Mouse (Mus musculus): ENCODE measurements at regions not wholly inside any gene's neighbourhood (a gene's known extent, or its start where the extent isn't known, plus 50 kb on each side); places are given as distances from the start of the nearest gene placed in this dataset.

DNA sequence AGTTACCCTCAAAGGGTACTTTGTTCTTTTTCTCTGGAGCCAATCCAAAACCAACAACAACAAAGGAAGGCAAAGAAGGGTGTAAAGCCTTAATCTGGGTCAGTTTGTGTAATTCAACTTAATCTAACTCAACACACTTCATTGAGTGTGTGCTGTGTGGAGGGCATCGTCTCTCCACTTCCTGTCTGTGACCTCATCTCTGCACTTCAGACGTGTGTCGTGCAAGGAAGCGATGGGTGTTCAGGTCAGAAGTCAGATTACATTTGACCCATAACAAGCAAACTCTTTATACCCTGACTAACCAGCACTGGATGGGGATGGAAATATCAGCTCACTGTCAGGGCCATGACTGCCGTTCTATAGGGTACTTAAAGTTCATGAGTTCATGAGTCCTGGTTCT is 138.0 kb upstream of the Sox5 start:
- TF ChIP-seq TCF3 (IDR thresholded peaks at IDR 0.05; ENCODE audit: insufficient read length, low read depth): no peak
- no peak for TF ChIP-seq POLR2AphosphoS2 (IDR thresholded peaks at IDR 0.05; ENCODE audit: insufficient read length, low read depth)

DNA sequence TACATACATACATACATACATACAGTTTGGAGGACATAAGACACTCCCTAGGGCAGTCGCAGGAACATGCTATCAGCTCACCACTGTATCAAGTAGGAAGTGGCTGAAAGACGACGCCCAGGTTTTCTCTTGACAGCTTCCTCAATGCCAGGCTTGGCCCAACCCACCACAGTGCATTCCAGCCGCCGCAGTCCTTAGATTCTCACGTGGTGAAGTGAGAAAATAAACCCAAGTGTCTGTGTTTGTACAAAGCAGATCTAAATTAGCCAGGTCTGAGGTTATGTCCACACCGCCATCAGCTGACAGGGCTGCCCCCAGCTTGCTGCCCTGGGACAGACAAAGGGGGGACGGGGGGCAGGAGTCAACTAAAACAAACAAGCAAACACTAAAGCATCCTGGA is 135.4 kb upstream of the Sox5 start:
- Histone ChIP-seq H3K4me2 (ENCODE audit: low read depth) (no peak overlapping the region), H3K4me3 (no peak overlapping the region), H3K79me2 (ENCODE audit: control insufficient read depth, insufficient read depth) (no peaks in the 10 kb centered on the region), H3K36me3 (ENCODE audit: control insufficient read depth, insufficient read depth) (no peaks in the 10 kb centered on the region), H3K27me3 (ENCODE audit: control insufficient read depth, insufficient read depth, insufficient read length) (no peaks in the 10 kb centered on the region), H3ac (ENCODE audit: control insufficient read depth, insufficient read length) (no peak overlapping the region)
- no peak for TF ChIP-seq MYOD1 (IDR thresholded peaks at IDR 0.05; ENCODE audit: control insufficient read depth in 1 of 3, insufficient read length in 2 of 3, low read depth in 2 of 3)
- TF ChIP-seq CEBPB (IDR thresholded peaks at IDR 0.05; ENCODE audit: insufficient read depth, poor library complexity, severe bottlenecking): no peak
- TF ChIP-seq TCF12 (IDR thresholded peaks at IDR 0.05; ENCODE audit: insufficient read depth, poor library complexity, severe bottlenecking): no peak
- TF ChIP-seq SRF (IDR thresholded peaks at IDR 0.05; ENCODE audit: control insufficient read depth, insufficient read length, low read depth): no peak
- TF ChIP-seq TCF3 (IDR thresholded peaks at IDR 0.05; ENCODE audit: insufficient read length, low read depth): no peak
- TF ChIP-seq MAX (IDR thresholded peaks at IDR 0.05; ENCODE audit: low read depth): no peak
- TF ChIP-seq POLR2A (IDR thresholded peaks at IDR 0.05; ENCODE audit: insufficient read length, low read depth): no peak
- TF ChIP-seq E2F4 (IDR thresholded peaks at IDR 0.05; ENCODE audit: insufficient read depth): no peak
- no peak for TF ChIP-seq REST (IDR thresholded peaks at IDR 0.05; ENCODE audit: insufficient read depth, insufficient read length)
- no peak for TF ChIP-seq POLR2AphosphoS2 (IDR thresholded peaks at IDR 0.05; ENCODE audit: insufficient read length, low read depth)
- TF ChIP-seq USF1 (IDR thresholded peaks at IDR 0.05; ENCODE audit: low read depth): no peak
- no peak for TF ChIP-seq MYOG (IDR thresholded peaks at IDR 0.05; ENCODE audit: control insufficient read depth in 1 of 3, insufficient read depth in 1 of 3, insufficient read length in 2 of 3, low read depth in 2 of 3)

More for the DNA sequence above, 138.0 kb upstream of the Sox5 start:
- Histone ChIP-seq H3K36me3 (ENCODE audit: control insufficient read depth, insufficient read depth) (no peaks in the 10 kb centered on the region), H3K27me3 (ENCODE audit: control insufficient read depth, insufficient read depth, insufficient read length) (no peaks in the 10 kb centered on the region), H3K79me2 (ENCODE audit: control insufficient read depth, insufficient read depth) (no peaks in the 10 kb centered on the region), H3ac (ENCODE audit: control insufficient read depth, insufficient read length) (no peak overlapping the region), H3K4me3 (no peak overlapping the region), H3K4me2 (ENCODE audit: low read depth) (no peak overlapping the region)

DNA sequence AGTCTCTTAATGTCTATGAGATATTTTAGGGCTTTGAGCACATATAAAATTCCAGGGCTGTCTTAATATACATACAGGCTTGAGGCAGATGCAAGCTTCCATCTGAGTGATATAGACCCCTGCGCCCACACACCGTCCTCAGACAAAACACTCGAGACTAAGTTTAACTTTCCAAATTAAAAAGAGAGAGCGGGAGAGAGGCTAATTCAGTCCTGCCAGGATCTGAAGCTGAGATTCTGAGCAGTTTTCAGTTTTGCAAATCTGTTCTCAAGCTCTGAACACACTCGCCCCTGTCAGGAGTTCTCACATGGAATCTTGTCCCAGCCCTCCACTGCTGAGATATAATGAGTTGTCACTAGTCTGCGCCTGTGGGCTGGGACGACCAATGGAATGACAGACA is 130.0 kb upstream of the Sox5 start:
- Histone ChIP-seq H3ac (ENCODE audit: control insufficient read depth, insufficient read length) (no peak overlapping the region), H3K79me2 (ENCODE audit: control insufficient read depth, insufficient read depth) (no peaks in the 10 kb centered on the region)
- no peak for TF ChIP-seq E2F4 (IDR thresholded peaks at IDR 0.05; ENCODE audit: insufficient read depth)
- no peak for TF ChIP-seq CEBPB (IDR thresholded peaks at IDR 0.05; ENCODE audit: insufficient read depth, poor library complexity, severe bottlenecking)
- TF ChIP-seq POLR2A (IDR thresholded peaks at IDR 0.05; ENCODE audit: insufficient read length, low read depth): no peak
- TF ChIP-seq POLR2AphosphoS2 (IDR thresholded peaks at IDR 0.05; ENCODE audit: insufficient read length, low read depth): no peak
- TF ChIP-seq TCF12 (IDR thresholded peaks at IDR 0.05; ENCODE audit: insufficient read depth, poor library complexity, severe bottlenecking): no peak
- TF ChIP-seq TCF3 (IDR thresholded peaks at IDR 0.05; ENCODE audit: insufficient read length, low read depth): no peak
- no peak for TF ChIP-seq MAX (IDR thresholded peaks at IDR 0.05; ENCODE audit: low read depth)
- TF ChIP-seq USF1 (IDR thresholded peaks at IDR 0.05; ENCODE audit: low read depth): no peak
- no peak for TF ChIP-seq REST (IDR thresholded peaks at IDR 0.05; ENCODE audit: insufficient read depth, insufficient read length)
- TF ChIP-seq SRF (IDR thresholded peaks at IDR 0.05; ENCODE audit: control insufficient read depth, insufficient read length, low read depth): no peak
- TF ChIP-seq MYOG (IDR thresholded peaks at IDR 0.05; ENCODE audit: control insufficient read depth in 1 of 3, insufficient read depth in 1 of 3, insufficient read length in 2 of 3, low read depth in 2 of 3): no peak
- no peak for TF ChIP-seq MYOD1 (IDR thresholded peaks at IDR 0.05; ENCODE audit: control insufficient read depth in 1 of 3, insufficient read length in 2 of 3, low read depth in 2 of 3)

DNA sequence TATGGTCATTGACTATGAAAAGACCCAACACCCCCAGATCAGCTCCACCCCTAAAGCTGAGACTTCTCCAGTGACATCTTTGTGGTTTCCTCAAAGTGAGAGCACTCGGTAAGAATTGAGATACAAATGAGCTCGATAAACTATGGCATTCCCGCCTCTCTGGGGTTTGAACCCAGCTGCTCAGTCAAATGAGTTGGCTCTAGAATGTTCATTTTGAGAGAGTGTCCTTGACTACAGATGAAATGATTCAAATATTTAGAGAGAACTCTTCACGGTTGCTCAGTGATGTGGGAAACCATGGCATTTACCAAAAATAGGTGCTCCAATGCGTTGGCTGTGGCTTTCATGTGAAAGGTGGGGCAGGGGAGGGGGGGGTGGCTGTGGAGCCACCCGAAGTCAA is 128.6 kb upstream of the Sox5 start:
- Histone ChIP-seq H3ac (ENCODE audit: control insufficient read depth, insufficient read length) (no peak overlapping the region), H3K27me3 (ENCODE audit: control insufficient read depth, insufficient read depth, insufficient read length) (no peaks in the 10 kb centered on the region), H3K4me3 (no peak overlapping the region), H3K36me3 (ENCODE audit: control insufficient read depth, insufficient read depth) (no peaks in the 10 kb centered on the region), H3K4me2 (ENCODE audit: low read depth) (no peak overlapping the region), H3K79me2 (ENCODE audit: control insufficient read depth, insufficient read depth) (no peaks in the 10 kb centered on the region)
- no peak for TF ChIP-seq MYOD1 (IDR thresholded peaks at IDR 0.05; ENCODE audit: control insufficient read depth in 1 of 3, insufficient read length in 2 of 3, low read depth in 2 of 3)
- TF ChIP-seq CEBPB (IDR thresholded peaks at IDR 0.05; ENCODE audit: insufficient read depth, poor library complexity, severe bottlenecking): no peak
- no peak for TF ChIP-seq REST (IDR thresholded peaks at IDR 0.05; ENCODE audit: insufficient read depth, insufficient read length)
- no peak for TF ChIP-seq MYOG (IDR thresholded peaks at IDR 0.05; ENCODE audit: control insufficient read depth in 1 of 3, insufficient read depth in 1 of 3, insufficient read length in 2 of 3, low read depth in 2 of 3)
- TF ChIP-seq TCF12 (IDR thresholded peaks at IDR 0.05; ENCODE audit: insufficient read depth, poor library complexity, severe bottlenecking): no peak
- TF ChIP-seq POLR2AphosphoS2 (IDR thresholded peaks at IDR 0.05; ENCODE audit: insufficient read length, low read depth): no peak
- no peak for TF ChIP-seq USF1 (IDR thresholded peaks at IDR 0.05; ENCODE audit: low read depth)
- no peak for TF ChIP-seq SRF (IDR thresholded peaks at IDR 0.05; ENCODE audit: control insufficient read depth, insufficient read length, low read depth)
- TF ChIP-seq E2F4 (IDR thresholded peaks at IDR 0.05; ENCODE audit: insufficient read depth): no peak
- no peak for TF ChIP-seq MAX (IDR thresholded peaks at IDR 0.05; ENCODE audit: low read depth)
- TF ChIP-seq TCF3 (IDR thresholded peaks at IDR 0.05; ENCODE audit: insufficient read length, low read depth): no peak
- no peak for TF ChIP-seq POLR2A (IDR thresholded peaks at IDR 0.05; ENCODE audit: insufficient read length, low read depth)

More for the DNA sequence above, 130.0 kb upstream of the Sox5 start:
- no peaks in the 10 kb centered on the region for H3K27me3 ChIP-seq (ENCODE audit: control insufficient read depth, insufficient read depth, insufficient read length)
- H3K4me3 ChIP-seq: no peak overlapping the region
- no peak overlapping the region for H3K4me2 ChIP-seq (ENCODE audit: low read depth)
- H3K36me3 ChIP-seq (ENCODE audit: control insufficient read depth, insufficient read depth): no peaks in the 10 kb centered on the region

DNA sequence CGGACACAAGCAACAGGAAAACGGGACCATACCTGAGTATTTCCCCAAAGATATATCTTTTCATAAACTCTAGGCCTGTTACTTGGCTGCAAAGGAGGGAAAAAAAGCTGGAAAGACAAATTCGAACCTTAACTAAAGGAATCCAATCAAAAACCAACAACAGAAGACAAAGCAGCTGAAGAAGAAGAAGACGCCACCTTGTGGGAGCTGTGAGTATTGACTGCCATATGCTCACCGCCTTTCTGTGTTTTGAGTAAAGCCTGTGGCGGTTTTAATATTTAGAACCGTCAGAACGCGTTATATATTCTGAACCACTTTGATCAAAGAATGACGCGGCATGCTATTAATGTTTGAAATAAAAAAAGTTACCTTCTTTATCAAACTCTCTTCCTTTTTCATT is 126.9 kb upstream of the Sox5 start:
- Histone ChIP-seq H3K27me3 (ENCODE audit: control insufficient read depth, insufficient read depth, insufficient read length) (no peaks in the 10 kb centered on the region), H3K4me2 (ENCODE audit: low read depth) (no peak overlapping the region), H3K79me2 (ENCODE audit: control insufficient read depth, insufficient read depth) (no peaks in the 10 kb centered on the region), H3K36me3 (ENCODE audit: control insufficient read depth, insufficient read depth) (no peaks in the 10 kb centered on the region), H3ac (ENCODE audit: control insufficient read depth, insufficient read length) (no peak overlapping the region), H3K4me3 (no peak overlapping the region)
- no peak for TF ChIP-seq USF1 (IDR thresholded peaks at IDR 0.05; ENCODE audit: low read depth)
- TF ChIP-seq POLR2AphosphoS2 (IDR thresholded peaks at IDR 0.05; ENCODE audit: insufficient read length, low read depth): no peak
- no peak for TF ChIP-seq MYOG (IDR thresholded peaks at IDR 0.05; ENCODE audit: control insufficient read depth in 1 of 3, insufficient read depth in 1 of 3, insufficient read length in 2 of 3, low read depth in 2 of 3)
- no peak for TF ChIP-seq POLR2A (IDR thresholded peaks at IDR 0.05; ENCODE audit: insufficient read length, low read depth)
- no peak for TF ChIP-seq SRF (IDR thresholded peaks at IDR 0.05; ENCODE audit: control insufficient read depth, insufficient read length, low read depth)
- TF ChIP-seq REST (IDR thresholded peaks at IDR 0.05; ENCODE audit: insufficient read depth, insufficient read length): no peak
- no peak for TF ChIP-seq E2F4 (IDR thresholded peaks at IDR 0.05; ENCODE audit: insufficient read depth)
- TF ChIP-seq MAX (IDR thresholded peaks at IDR 0.05; ENCODE audit: low read depth): no peak

All from myocyte (in vitro differentiated cells).